Mouse (Mus musculus) forebrain, postnatal 0 days (tissue): ENCODE measurements around the gene Efnb3. TPM values are rescaled to one million over a fixed set of nuclear protein-coding genes. Genes with fewer than 3 reads are reported as not detected.

ENCODE experiments used
- ATAC-seq: fragments of 200-750 bp; cut with Nextera tagmentation; 2 replicates; pipeline ENCODE4 v1.8.0; 2017; ENCODE audit warnings: mild to moderate bottlenecking, moderate library complexity
- DNase-seq: peaks from one replicate; pipeline ENCODE4 v3.0.0-alpha.2; 2015
- H3K27ac ChIP-seq: fragments of 300-500 bp; sonication (generic); 2 replicates; pipeline ENCODE4 v1.5.1; 2014; ENCODE audit warnings: low read depth, mild to moderate bottlenecking, antibody characterized with exemption, low read length, moderate library complexity, mixed read lengths
- H3K27me3 ChIP-seq: fragments of 300-500 bp; sonication (generic); 2 replicates; pipeline ENCODE4 v1.6.1; 2014; ENCODE audit warnings: mild to moderate bottlenecking, low read length, mixed read lengths; ENCODE audit not compliant: insufficient read depth
- H3K36me3 ChIP-seq: fragments of 300-500 bp; sonication (generic); 2 replicates; pipeline ENCODE4 v1.6.1; 2014; ENCODE audit warnings: mild to moderate bottlenecking, moderate library complexity; ENCODE audit not compliant: insufficient read depth
- H3K4me1 ChIP-seq: fragments of 300-500 bp; sonication (generic); 2 replicates; pipeline ENCODE4 v1.6.1; 2014; ENCODE audit warnings: antibody characterized with exemption; ENCODE audit not compliant: insufficient read depth
- H3K4me2 ChIP-seq: fragments of 300-500 bp; sonication (generic); 2 replicates; pipeline ENCODE4 v1.6.1; 2014; ENCODE audit warnings: low read depth, mild to moderate bottlenecking, moderate library complexity
- H3K4me3 ChIP-seq: fragments of 300-500 bp; sonication (generic); 2 replicates; pipeline ENCODE4 v1.5.1; 2014; ENCODE audit warnings: low read depth, low read length, mixed read lengths
- H3K9ac ChIP-seq: fragments of 300-500 bp; sonication (generic); 2 replicates; pipeline ENCODE4 v1.6.1; 2014; ENCODE audit warnings: mild to moderate bottlenecking
- H3K9me3 ChIP-seq: fragments of 300-500 bp; sonication (generic); 2 replicates; pipeline ENCODE4 v1.6.1; 2016; ENCODE audit warnings: low read length
- CTCF ChIP-seq: sonication (generic); IDR thresholded peaks from 2 replicates; pipeline ENCODE4 v1.5.1; 2016; ENCODE audit warnings: antibody characterized with exemption, control low read depth, low read depth
- WGBS: fragments of 180-500 bp; shearing (Covaris S2); extraction: QIAGEN DNeasy Blood & Tissue Kit; methylation state at CpG from one replicate; pipeline ENCODE4 v1.1.7; 2014; 5-methylcytosine and 5-hydroxymethylcytosine counted together
- polyA plus RNA-seq: library from polyadenylated mRNA; unstranded; fragments of >200 nt; fragmentation: Nextera tagmentation; extraction: Ambion mirVana; gene quantifications from 2 replicates; pipeline ENCODE4 v1.2.1, GENCODE M21; 2015
- total RNA-seq: library from RNA; depleted of rRNA; stranded (reverse); fragments of >200 nt; gene quantifications from 2 replicates; pipeline ENCODE4 v1.2.3, GENCODE M21; 2014

Gene Efnb3
- total and polyA plus RNA-seq, 2 experiments from 2014 or later: 171 to 184 TPM

DNA sequence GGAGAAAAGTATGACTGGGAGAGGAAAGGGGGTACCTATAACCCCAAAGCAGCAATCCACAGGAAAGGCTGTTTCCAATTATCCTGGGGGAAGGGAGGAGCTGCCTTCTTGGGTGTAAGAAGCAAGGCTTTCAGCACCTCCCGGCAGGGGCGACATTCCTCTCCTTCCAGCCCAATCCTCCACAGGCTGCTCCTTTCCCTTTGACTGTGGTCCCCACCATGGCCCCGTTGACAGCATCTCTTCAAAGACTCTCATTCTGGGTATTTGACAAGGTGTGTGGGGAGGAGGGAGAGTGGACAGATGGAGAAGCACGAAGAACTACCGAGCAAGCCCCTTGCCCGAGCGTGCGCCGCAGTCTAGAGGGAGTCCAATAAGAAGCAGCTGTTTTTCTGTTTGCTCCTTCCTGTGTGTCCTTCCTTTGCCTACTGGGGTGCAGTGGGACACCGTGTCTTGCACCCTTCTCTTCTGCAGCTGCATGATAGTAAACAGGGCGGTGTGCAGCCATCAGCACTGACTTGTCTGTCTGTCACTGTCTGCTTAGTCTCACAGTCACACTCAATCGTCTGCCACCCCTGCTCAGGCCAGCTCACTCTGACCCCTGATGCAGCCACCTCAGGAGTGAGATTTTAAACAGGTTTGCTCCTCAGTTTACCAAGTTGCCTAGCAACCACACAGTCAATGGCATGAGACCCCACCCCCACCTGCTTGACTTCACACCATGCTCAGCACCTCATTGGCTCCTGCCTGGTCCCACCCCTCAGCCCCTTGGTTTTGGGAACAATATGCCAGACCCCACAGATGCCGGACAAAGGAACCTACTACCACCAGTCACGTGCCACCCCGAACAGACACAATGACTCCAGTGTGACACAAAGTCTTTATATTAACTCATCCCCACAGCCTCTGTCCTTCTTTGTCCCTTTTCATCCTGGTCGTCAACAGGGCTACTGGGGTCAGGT, 1.2 kb upstream of the Efnb3 start:
- peak; percentile 35; the same call in 1 of the 2 replicates for TF ChIP-seq CTCF
- H3K4me1 ChIP-seq: peaks cover 28% of the 10 kb centered on the region
- peak overlapping the region; percentile 81; the same call in 1 of the 2 replicates for H3K27ac ChIP-seq
- H3K36me3 ChIP-seq: peaks cover 27% of the 10 kb centered on the region
- peak overlapping the region; percentile 80 for H3K4me3 ChIP-seq
- WGBS: 21% methylated on average over 16 of the region's 16 CpGs
- peak; percentile 65 for DNase-seq
- no peaks in the 10 kb centered on the region for H3K9me3 ChIP-seq
- no peaks in the 10 kb centered on the region for H3K27me3 ChIP-seq
- H3K4me2 ChIP-seq: peak overlapping the region; percentile 91
- peak; percentile 63 for ATAC-seq
- H3K9ac ChIP-seq: peak overlapping the region; percentile 96

- H3K4me3 ChIP-seq: peak overlapping the region; percentile 80
- no peak for DNase-seq
- H3K9ac ChIP-seq: peak overlapping the region; percentile 96
- peaks cover 39% of the 10 kb centered on the region for H3K36me3 ChIP-seq
- H3K27me3 ChIP-seq: no peaks in the 10 kb centered on the region
- peak overlapping the region; percentile 91 for H3K4me2 ChIP-seq
- H3K27ac ChIP-seq: peak overlapping the region; percentile 81
- no peaks in the 10 kb centered on the region for H3K9me3 ChIP-seq
- peaks cover 29% of the 10 kb centered on the region for H3K4me1 ChIP-seq
- no peak for ATAC-seq
- 17% methylated on average over 5 of the region's 5 CpGs for WGBS
- no peak for TF ChIP-seq CTCF
These were observed 822 bp downstream of the Efnb3 start for GRCm38 (mm10) chr11:69559183-69559582.

DNA sequence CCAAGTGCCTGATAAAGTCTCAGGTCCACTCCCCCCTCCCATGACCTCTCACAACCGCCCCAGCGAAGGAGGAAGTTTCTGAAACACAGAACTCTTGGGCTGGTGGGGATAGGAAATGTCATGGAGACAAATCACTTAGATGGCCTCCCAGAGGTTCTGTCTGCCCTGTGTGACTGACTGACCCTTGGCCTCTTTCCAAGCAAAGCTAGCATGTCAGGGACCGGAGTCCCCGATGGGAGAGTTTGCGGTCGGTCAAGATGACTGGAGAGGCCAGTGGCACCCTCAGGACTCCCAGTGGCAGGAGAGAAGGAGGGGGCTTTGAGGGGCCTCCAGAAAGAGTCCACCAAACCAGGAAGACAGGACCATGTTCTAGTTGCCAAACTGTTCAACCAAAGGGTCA, 1.2 kb downstream of the Efnb3 start:
- DNase-seq (no peak), ATAC-seq (no peak)
- H3K9ac ChIP-seq: peak overlapping the region; percentile 96
- no peaks in the 10 kb centered on the region for H3K9me3 ChIP-seq
- H3K27me3 ChIP-seq: no peaks in the 10 kb centered on the region
- H3K4me1 ChIP-seq: peaks cover 31% of the 10 kb centered on the region
- H3K4me2 ChIP-seq: peak overlapping the region; percentile 91
- WGBS: 54% methylated on average over 6 of the region's 6 CpGs
- no peak overlapping the region for H3K27ac ChIP-seq
- no peak for TF ChIP-seq CTCF
- H3K4me3 ChIP-seq: peak overlapping the region; percentile 80
- peaks cover 35% of the 10 kb centered on the region for H3K36me3 ChIP-seq

- H3K9ac ChIP-seq: peak overlapping the region; percentile 96
- peaks cover 44% of the 10 kb centered on the region for H3K4me1 ChIP-seq
- DNase-seq (peak; percentile 86), ATAC-seq (peak; percentile 17; the same call in 1 of the 2 replicates)
- H3K4me3 ChIP-seq: peak overlapping the region; percentile 80
- TF ChIP-seq CTCF: no peak
- 0 out of 2 replicates have a peak overlapping the region, but pooled peaks have one; percentile 45 for H3K27ac ChIP-seq
- no peaks in the 10 kb centered on the region for H3K9me3 ChIP-seq
- H3K36me3 ChIP-seq: peaks cover 28% of the 10 kb centered on the region; the same call in 1 of the 2 replicates
- no peaks in the 10 kb centered on the region for H3K27me3 ChIP-seq
- WGBS: 17% methylated on average over 14 of the region's 14 CpGs
- H3K4me2 ChIP-seq: peak overlapping the region; percentile 91
These were observed 2.5 kb downstream of the Efnb3 start for GRCm38 (mm10) chr11:69557381-69557958.

GRCm38 (mm10) chr11:69554539-69555140, 5.4 kb downstream of the Efnb3 start:
- H3K9ac ChIP-seq: no peak overlapping the region
- peak overlapping the region; percentile 35; the same call in 1 of the 2 replicates for H3K27ac ChIP-seq
- ATAC-seq (no peak), DNase-seq (no peak)
- peaks cover 22% of the 10 kb centered on the region; the same call in 1 of the 2 replicates for H3K36me3 ChIP-seq
- no peak overlapping the region for H3K4me2 ChIP-seq
- no peaks in the 10 kb centered on the region for H3K27me3 ChIP-seq
- 81% methylated on average over 5 of the region's 5 CpGs for WGBS
- no peaks in the 10 kb centered on the region for H3K9me3 ChIP-seq
- no peak overlapping the region for H3K4me3 ChIP-seq
- H3K4me1 ChIP-seq: peaks cover 42% of the 10 kb centered on the region
- no peak for TF ChIP-seq CTCF

GRCm38 (mm10) chr11:69553341-69553721, 6.7 kb downstream of the Efnb3 start:
- DNase-seq: no peak
- H3K4me3 ChIP-seq: no peak overlapping the region
- H3K27me3 ChIP-seq: no peaks in the 10 kb centered on the region
- H3K27ac ChIP-seq: peak overlapping the region; percentile 87
- peak overlapping the region; percentile 44 for H3K4me2 ChIP-seq
- peaks cover 22% of the 10 kb centered on the region; the same call in 1 of the 2 replicates for H3K36me3 ChIP-seq
- peaks cover 47% of the 10 kb centered on the region for H3K4me1 ChIP-seq
- H3K9ac ChIP-seq: peak overlapping the region; percentile 29; the same call in 1 of the 2 replicates
- ATAC-seq: no peak
- no peak for TF ChIP-seq CTCF
- no peaks in the 10 kb centered on the region for H3K9me3 ChIP-seq
- WGBS: 14% methylated on average over 2 of the region's 2 CpGs
